Mouse (Mus musculus) G1E (cell line): ENCODE data around the gene Tsen54. TPM values are rescaled to one million over a fixed set of nuclear protein-coding genes. Genes with fewer than 3 reads are reported as not detected.

Experiments
- ATAC-seq: 2 replicates; pipeline ENCODE4 v1.8.0; 2016; ENCODE audit warnings: mild to moderate bottlenecking; ENCODE audit not compliant: insufficient number of reproducible peaks, poor library complexity, low FRiP score, severe bottlenecking; ENCODE audit errors: extremely low read depth
- DNase-seq: peaks from one replicate; pipeline ENCODE4 v3.0.0; 2012; ENCODE audit warnings: low spot score
- H3K27me3 ChIP-seq: 2 replicates; pipeline ENCODE4 v1.6.1; 2012; ENCODE audit warnings: mild to moderate bottlenecking, low read length, inconsistent platforms; ENCODE audit not compliant: insufficient read depth
- H3K36me3 ChIP-seq: replicated peaks from 2 replicates; pipeline ENCODE3; 2012; ENCODE audit warnings: mild to moderate bottlenecking, inconsistent platforms
- H3K4me1 ChIP-seq: 2 replicates; pipeline ENCODE4 v1.6.1; 2012; ENCODE audit warnings: low read depth, low read length, inconsistent platforms, mixed read lengths; ENCODE audit not compliant: insufficient read depth
- H3K4me3 ChIP-seq: 2 replicates; pipeline ENCODE4 v1.5.1; 2012; ENCODE audit warnings: low read depth, mild to moderate bottlenecking, inconsistent platforms, low read length, moderate library complexity, mixed read lengths
- H3K9me3 ChIP-seq: replicated peaks from 2 replicates; pipeline ENCODE4 v1.6.1; 2012; ENCODE audit warnings: inconsistent platforms
- CTCF ChIP-seq: IDR thresholded peaks from 2 replicates; pipeline ENCODE4 v1.5.1; 2012; ENCODE audit warnings: low read depth, low read length, inconsistent platforms, mixed read lengths
- GATA1 ChIP-seq: IDR thresholded peaks from 2 replicates; pipeline ENCODE4 v1.6.1; 2012; ENCODE audit warnings: borderline replicate concordance, low read length, inconsistent platforms, mixed read lengths
- GATA2 ChIP-seq: IDR thresholded peaks from 2 replicates; pipeline ENCODE4 v1.6.1; 2012; ENCODE audit warnings: low read depth, low read length, inconsistent platforms, borderline replicate concordance
- POLR2AphosphoS5 ChIP-seq: IDR thresholded peaks from 2 replicates; pipeline ENCODE4 v1.6.1; 2012; ENCODE audit warnings: low read depth, low read length, inconsistent platforms; ENCODE audit not compliant: insufficient replicate concordance
- TAL1 ChIP-seq: conservative IDR thresholded peaks from 2 replicates; pipeline ENCODE4 v1.6.1; 2012; ENCODE audit warnings: low read depth, low read length, inconsistent platforms, mixed read lengths
- polyA plus RNA-seq: library from polyadenylated mRNA; stranded (reverse); fragments of >175 nt; gene quantifications from 2 replicates; pipeline ENCODE4 v1.2.3, GENCODE M21; 2012
- total RNA-seq, 2 experiments: library from RNA; stranded (forward) in 1 of 2; stranded (reverse) in 1 of 2; fragments of 200-1000 nt in 1 of 2; fragments of >200 nt in 1 of 2; fragmentation: Nextera tagmentation in 1 of 2; gene quantifications; 2 replicates each; pipeline ENCODE4 v1.2.3; 2014 to 2017

Tsen54 gene
- total and polyA plus RNA-seq, 3 experiments: 6.6 to 37.5 (median 18.7) TPM

DNA sequence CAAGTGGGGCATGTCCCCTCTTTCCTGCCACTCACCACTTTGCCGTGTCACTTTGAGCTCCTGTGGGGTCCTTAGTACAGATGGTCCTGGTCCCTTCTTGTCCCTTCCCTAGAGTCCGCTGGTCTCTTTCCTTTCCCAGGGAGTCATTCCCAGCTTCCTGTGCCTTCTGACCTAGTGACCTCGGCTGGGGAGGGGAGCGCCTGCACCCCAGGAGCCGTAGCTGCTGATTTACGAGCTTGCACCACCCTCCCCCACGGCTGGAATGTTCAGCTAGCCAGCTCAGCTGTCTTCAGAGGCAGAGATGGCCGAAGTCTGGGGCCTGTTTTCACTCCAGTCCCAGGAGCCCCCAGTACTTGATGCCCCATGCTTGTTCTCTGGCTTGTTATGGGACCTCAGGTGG is 18.0 kb downstream of the Tsen54 start:
- ATAC-seq (no peak), DNase-seq (no peak)
- Histone ChIP-seq H3K9me3 (no peaks in the 10 kb centered on the region), H3K36me3 (peaks cover 69% of the 10 kb centered on the region), H3K27me3 (peaks cover 6% of the 10 kb centered on the region; the same call in 1 of the 2 replicates), H3K4me3 (peak overlapping the region; percentile 52; the same call in 1 of the 2 replicates), H3K4me1 (peaks cover 72% of the 10 kb centered on the region)
- TF ChIP-seq TAL1 (no peak), POLR2AphosphoS5 (no peak), CTCF (no peak), GATA2 (no peak), GATA1 (no peak)

DNA sequence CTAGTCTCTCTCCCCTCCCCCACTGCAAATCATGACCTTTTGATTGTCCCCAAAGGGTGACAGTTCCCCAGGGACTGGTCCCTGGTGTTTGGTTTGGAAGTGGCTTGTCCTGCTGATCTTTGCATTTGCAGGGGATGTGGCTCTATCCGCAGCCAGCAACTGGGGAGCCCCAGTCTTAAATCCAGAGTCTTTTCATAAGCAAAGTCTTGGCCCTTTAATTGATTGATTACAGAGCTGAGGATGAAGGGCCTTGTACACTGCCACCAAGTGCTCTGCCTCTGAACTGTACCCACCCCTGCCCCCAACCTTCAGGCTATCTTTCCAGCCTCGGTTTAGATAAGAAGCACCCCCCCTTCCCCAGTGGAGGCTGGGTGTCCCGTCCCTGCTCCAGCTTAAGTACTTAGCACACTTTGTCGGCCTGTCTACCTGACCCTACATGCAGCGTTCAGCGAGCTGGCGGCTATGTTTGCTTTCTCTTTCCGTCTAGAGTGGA is 18.5 kb downstream of the Tsen54 start:
- H3K9me3 ChIP-seq: no peaks in the 10 kb centered on the region
- H3K27me3 ChIP-seq: peaks cover 6% of the 10 kb centered on the region; the same call in 1 of the 2 replicates
- peak overlapping the region; percentile 52; the same call in 1 of the 2 replicates for H3K4me3 ChIP-seq
- TF ChIP-seq GATA1: no peak
- TF ChIP-seq CTCF: no peak
- no peak for TF ChIP-seq TAL1
- no peak for TF ChIP-seq GATA2
- no peak for TF ChIP-seq POLR2AphosphoS5
- DNase-seq (no peak), ATAC-seq (no peak)
- peaks cover 71% of the 10 kb centered on the region for H3K36me3 ChIP-seq
- peaks cover 76% of the 10 kb centered on the region for H3K4me1 ChIP-seq

DNA sequence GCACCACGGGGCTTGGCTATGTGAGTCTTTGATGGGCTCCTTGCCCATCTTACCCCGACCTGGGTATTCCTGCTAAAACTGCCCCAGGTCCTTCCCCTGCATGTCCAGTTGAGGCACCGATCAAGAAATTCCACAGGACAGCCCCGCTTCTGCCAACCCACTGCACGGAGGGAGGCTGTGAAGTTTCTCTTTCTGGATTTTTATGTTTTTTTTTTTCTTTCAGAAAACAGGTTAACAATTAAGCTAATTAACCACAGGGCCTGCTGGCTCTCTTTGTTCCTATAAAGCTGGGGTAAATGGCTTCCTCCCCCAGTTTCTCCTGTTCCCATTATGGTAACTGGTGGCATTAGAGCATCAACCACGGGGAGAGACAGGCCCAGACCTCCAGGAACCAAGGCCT is 19.5 kb downstream of the Tsen54 start:
- Histone ChIP-seq H3K9me3 (no peaks in the 10 kb centered on the region), H3K4me3 (no peak overlapping the region), H3K27me3 (peaks cover 6% of the 10 kb centered on the region; the same call in 1 of the 2 replicates), H3K4me1 (peaks cover 82% of the 10 kb centered on the region), H3K36me3 (peaks cover 65% of the 10 kb centered on the region)
- TF ChIP-seq TAL1 (no peak), CTCF (no peak), POLR2AphosphoS5 (no peak), GATA1 (no peak)
- no peak for ATAC-seq
- no peak for DNase-seq

DNA sequence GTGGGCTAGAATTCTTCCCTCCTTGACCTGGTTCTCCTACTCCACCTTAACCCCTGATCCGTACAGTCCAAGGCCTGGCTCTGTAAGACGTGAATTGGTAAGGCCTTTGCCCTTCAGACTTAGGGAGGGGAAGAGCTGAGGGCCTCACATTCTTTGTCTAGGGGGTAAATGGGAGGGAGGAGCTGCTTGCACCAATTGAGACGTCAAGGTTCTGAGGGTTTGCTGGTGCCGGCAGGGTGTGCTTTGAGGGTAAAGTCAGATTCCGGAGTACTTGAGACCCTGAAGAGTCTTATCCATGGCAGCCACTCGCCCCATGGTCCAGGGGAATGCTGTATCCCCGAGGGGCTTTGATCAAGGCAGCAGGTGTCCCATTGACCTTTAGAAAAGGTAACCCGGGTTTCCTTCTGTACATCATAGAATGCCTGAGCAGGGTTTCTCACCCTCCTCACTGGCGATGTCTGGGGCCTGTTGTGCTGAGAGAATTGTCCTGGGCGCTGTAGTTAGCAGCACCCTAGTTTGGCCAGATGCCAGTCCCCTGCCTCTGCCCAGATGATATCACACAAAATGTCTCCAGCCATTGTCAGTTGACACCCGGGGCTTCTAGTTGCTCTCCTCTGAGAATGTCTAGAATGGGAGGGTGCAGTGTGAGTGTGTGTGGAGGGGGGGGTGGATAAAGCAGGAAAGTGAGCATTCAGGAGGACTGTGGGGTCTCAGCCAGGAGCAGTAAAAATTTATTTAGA is 22.3 kb downstream of the Tsen54 start:
- TF ChIP-seq CTCF: no peak
- TF ChIP-seq TAL1: no peak
- no peak for TF ChIP-seq POLR2AphosphoS5
- TF ChIP-seq GATA1: no peak
- no peak for TF ChIP-seq GATA2
- ATAC-seq (no peak), DNase-seq (no peak)
- Histone ChIP-seq H3K4me1 (peaks cover 71% of the 10 kb centered on the region), H3K36me3 (peaks cover 57% of the 10 kb centered on the region), H3K27me3 (no peaks in the 10 kb centered on the region), H3K9me3 (no peaks in the 10 kb centered on the region), H3K4me3 (no peak overlapping the region)

DNA sequence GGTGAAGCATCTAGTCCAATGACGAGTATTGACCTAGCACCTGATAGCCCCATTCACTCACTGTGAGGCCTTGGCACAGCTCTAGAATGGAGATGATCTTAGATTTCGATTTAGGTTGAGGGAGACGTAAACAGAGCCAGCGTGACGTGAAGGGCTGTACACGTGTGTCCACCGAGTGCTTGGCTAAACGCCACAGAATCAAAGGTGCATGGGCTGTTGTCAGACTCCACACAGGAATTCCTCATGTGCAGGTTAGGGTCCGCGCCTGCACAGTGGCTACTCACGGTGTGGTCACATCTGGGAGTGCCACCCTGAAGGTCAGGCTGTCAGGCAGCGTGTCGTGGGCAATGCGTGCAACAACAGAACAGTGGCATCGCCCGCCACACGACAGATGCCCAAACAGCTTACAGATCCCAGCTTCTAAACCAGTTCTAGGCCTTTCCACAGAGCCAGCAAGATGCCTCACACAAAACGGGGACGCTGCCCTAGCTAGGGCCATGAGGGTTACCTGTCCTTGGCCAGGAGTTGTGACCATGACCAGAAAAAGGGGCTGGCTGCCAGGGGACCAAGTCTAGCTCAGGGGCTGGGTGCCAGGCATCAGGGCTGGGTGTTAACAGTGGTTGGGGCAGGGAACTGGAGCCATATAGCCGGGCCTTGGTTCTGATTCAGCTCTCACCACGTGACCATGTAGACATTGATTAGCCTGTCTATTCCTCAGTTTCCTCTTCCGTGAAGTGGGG is 23.3 kb downstream of the Tsen54 start:
- no peak for TF ChIP-seq GATA1
- TF ChIP-seq GATA2: no peak
- no peak for TF ChIP-seq TAL1
- H3K4me1 ChIP-seq: peaks cover 71% of the 10 kb centered on the region
- no peaks in the 10 kb centered on the region for H3K27me3 ChIP-seq
- H3K9me3 ChIP-seq: no peaks in the 10 kb centered on the region
- ATAC-seq (no peak), DNase-seq (no peak)
- peaks cover 51% of the 10 kb centered on the region for H3K36me3 ChIP-seq
- no peak overlapping the region; the same call in 1 of the 2 replicates for H3K4me3 ChIP-seq

DNA sequence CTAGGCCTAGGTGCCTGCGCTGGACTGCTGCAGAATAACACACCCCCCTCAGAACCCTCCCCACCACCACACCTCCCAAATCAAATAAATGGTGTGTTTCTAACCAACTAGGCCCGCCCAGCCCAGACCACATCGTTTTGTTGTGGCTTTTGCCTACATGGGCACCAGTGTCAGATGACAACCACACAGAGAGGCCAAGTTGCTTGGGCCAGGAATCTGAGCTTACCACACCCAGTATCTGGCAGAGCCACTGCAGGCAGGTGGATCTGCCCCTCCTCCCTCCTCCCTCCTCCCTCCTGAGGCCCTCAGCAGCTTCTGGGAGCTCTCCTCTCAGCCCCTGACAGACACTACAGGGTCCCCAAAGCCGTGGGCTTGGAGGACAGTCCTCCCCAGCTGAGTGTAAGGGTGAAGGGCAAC is 24.4 kb downstream of the Tsen54 start:
- no peak for TF ChIP-seq GATA2
- no peak for TF ChIP-seq GATA1
- TF ChIP-seq POLR2AphosphoS5: no peak
- no peak for TF ChIP-seq TAL1
- no peak for TF ChIP-seq CTCF
- peak overlapping the region; percentile 41; the same call in 1 of the 2 replicates for H3K4me3 ChIP-seq
- DNase-seq (peak; percentile 33), ATAC-seq (peak; percentile 46; the same call in 1 of the 2 replicates)
- no peaks in the 10 kb centered on the region for H3K9me3 ChIP-seq
- peaks cover 55% of the 10 kb centered on the region for H3K36me3 ChIP-seq
- H3K4me1 ChIP-seq: peaks cover 71% of the 10 kb centered on the region
- H3K27me3 ChIP-seq: no peaks in the 10 kb centered on the region
